Mouse (Mus musculus): ENCODE results near the gene Ubtd1.

Gene Ubtd1

GRCm38 (mm10) chr19:42031112-42031511 is 49.5 kb downstream of the Ubtd1 start:
- no peak for DNase-seq

DNA sequence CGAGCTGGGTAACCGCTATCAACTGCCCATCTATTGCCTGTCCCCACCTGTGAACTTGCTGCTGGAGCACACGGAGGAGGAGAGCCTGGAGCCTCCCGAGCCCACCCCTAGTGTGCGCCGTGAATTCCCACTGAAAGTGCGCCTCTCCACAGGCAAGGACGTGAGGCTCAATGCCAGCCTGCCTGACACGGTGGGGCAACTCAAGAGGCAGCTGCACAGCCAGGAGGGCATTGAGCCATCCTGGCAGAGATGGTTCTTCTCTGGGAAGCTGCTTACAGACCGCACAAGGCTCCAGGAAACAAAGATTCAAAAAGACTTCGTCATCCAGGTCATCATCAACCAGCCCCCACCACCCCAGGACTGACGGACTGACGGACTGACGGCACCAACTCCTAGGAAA is 52.0 kb downstream of the Ubtd1 start:
- DNase-seq: no peak

- DNase-seq: no peak
These were observed 52.7 kb downstream of the Ubtd1 start for GRCm38 (mm10) chr19:42034146-42034775.

GRCm38 (mm10) chr19:42034881-42035455 is 53.4 kb downstream of the Ubtd1 start:
- no peak for DNase-seq

- peak; percentile 94 for DNase-seq
These were observed 54.1 kb downstream of the Ubtd1 start, which contains the start of gene Ankrd2 for GRCm38 (mm10) chr19:42035456-42036248. TSS of gene Ankrd2 (plus strand) at chr19:42036000.

DNA sequence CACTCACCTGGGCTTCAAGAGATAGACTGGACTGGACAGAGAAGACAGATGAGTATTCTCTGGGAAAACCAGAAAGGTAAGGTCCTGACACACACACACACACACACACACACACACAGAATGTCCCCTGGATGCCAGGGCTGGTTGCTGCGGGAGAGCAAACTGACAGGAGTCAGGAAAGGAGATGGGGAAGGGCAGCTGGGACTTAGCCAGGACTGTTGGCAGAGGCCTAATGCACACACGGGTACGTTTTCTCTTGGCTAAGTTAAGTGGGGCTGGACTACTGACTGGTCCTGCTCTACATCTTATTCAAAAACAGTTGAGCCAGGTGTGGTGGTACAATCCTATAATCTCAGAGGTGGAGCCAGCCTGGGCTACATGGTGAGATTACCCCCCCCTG is 54.8 kb downstream of the Ubtd1 start:
- DNase-seq: no peak

DNA sequence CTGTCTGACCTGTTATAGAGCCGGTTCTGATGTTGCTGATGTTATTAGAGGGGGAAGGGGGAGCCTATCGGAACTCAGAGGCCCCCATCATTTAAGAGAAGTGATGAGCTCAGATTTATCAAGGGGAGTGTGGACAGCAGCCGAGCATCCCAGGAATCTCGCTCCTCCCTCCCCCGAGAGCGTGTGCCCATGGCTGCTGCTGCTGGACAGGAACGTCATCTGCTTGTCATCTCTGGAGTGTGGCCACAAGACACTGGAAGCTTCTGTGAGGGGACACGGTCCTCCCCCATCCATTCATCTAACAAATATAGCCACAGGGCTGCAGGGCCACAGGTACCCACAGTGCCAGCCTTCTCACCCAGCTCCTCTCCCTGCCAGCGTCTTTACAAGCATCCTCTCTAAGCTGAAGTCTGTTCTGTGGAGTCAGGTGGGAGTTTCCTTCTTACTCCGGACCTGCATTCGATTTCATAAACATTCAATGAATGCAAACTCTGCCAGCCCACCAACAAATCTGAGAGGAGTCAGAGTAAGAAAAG is 55.7 kb downstream of the Ubtd1 start:
- DNase-seq: no peak

DNA sequence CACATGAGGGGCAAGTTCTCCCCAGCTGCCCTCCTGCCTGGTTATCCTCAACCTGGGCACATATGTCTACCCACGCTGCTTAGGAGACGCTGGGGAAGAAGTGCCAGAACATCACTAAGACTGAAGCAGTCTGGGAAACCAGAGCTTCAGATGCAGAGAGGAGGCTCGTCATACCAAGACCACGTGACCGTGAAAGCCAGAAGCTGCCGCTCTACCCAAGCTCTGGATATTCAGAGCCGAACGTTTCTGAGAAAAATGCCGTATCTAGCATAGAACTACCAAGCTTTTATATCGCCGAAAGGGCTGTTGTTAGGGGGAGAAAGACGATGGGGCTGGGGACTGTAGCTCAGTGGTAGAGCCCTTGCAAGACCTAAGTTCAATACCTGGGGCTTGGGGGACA is 56.7 kb downstream of the Ubtd1 start:
- DNase-seq: no peak

DNA sequence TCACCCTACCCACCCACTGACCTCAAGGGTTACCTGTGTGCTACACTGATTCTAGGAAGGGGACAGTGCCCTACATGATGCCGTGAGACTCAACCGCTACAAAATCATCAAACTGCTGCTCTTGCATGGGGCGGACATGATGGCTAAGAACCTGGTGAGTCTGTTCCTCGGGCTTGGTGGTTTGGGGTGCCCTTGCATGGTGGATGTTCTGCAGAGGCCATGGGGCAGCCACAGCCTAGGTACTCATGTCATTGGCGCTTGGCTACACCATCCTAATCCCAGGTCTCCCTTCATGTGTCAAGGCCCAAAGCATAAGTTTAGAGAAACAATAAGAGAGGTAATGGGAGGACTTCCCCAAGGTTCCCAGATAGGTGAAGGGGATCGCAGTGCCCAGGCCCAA is 62.4 kb downstream of the Ubtd1 start:
- DNase-seq: no peak

GRCm38 (mm10) chr19:42045269-42046102 is 63.9 kb downstream of the Ubtd1 start, which contains the start of gene Hoga1:
TSS of gene Hoga1 (plus strand) at chr19:42045610.
- peak; percentile 61 for DNase-seq

- DNase-seq: no peak
These were observed 68.7 kb downstream of the Ubtd1 start for GRCm38 (mm10) chr19:42050251-42050650.

- no peak for DNase-seq
These were observed 69.8 kb downstream of the Ubtd1 start for GRCm38 (mm10) chr19:42051351-42051750.

- no peak for DNase-seq
These were observed 70.4 kb downstream of the Ubtd1 start, which contains the start of gene 4933411K16Rik for GRCm38 (mm10) chr19:42051948-42052347. TSS of gene 4933411K16Rik (plus strand) at chr19:42052248.

- no peak for DNase-seq
These were observed 72.7 kb downstream of the Ubtd1 start for GRCm38 (mm10) chr19:42054255-42054654.

DNA sequence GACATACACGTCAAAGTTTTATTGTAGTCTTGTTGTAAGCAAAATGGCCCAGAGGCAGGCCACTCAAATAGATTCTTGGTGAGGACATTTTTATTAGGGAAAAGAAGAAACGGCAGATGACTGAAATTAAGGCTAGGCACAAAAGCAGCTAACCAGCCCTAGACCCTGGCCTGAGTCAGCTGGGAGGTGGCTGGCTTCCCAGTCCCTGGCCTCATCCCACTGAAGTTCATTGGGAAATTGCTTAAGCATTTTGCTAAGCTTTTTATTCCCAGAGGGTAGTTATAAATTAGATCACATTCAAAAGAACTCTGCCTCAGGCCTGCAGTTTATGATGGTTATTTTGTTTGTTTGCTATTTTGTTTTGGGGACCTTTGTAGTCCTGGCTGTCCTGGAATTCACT is 74.3 kb downstream of the Ubtd1 start:
- DNase-seq: no peak

- DNase-seq: no peak
These were observed 75.3 kb downstream of the Ubtd1 start for GRCm38 (mm10) chr19:42056719-42057409.

DNA sequence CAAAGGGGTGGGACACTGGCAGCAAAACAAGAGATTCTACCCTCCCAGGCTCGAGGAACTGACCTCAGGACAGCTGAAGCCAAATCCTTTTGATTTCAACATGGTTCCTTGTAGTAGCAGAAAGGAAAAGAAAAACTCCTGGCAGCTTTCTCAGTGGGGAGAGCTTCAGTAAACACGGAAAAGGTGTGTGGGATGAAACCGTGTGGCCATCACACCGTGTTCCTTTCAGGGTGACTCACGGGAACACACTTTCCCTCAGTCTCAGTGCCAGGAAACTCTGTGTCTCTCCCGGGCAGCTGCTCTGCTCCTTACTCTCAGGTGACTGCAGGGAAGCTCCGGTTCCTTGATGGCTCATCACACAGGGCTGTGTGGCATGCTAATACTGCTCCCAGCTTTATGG is 76.9 kb downstream of the Ubtd1 start:
- no peak for DNase-seq

DNA sequence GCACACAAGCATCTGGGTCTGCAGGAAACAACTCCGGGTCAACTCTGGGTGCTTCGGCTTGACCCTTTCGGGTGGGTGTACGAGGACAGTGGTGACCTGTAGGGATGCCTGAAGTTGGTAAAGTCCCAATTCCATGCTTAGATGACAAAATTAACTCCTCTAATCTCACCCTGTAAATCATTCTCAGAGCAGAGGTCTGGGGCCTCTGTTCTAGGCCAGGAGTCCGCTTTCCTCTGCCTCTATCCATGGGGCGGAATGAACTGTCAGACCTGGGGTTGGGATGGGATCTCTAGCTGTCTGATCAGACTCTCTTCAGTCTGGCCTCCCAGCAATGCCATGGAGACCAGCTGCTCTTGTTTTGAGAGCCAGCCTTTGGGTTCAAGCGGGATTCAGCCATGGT is 79.9 kb downstream of the Ubtd1 start:
- DNase-seq: no peak

GRCm38 (mm10) chr19:42068441-42069240 is 87.1 kb downstream of the Ubtd1 start:
- no peak for DNase-seq

- DNase-seq: peak; percentile 54
These were observed 87.6 kb downstream of the Ubtd1 start for GRCm38 (mm10) chr19:42069241-42069525.

- no peak for DNase-seq
These were observed 89.7 kb downstream of the Ubtd1 start for GRCm38 (mm10) chr19:42071221-42071620.

All from cerebellum, adult 9-10 months (tissue).